Mouse (Mus musculus): ENCODE measurements at regions not wholly inside any gene's neighbourhood (a gene's known extent, or its start where the extent isn't known, plus 50 kb on each side); places are given as distances from the start of the nearest gene placed in this dataset.

DNA sequence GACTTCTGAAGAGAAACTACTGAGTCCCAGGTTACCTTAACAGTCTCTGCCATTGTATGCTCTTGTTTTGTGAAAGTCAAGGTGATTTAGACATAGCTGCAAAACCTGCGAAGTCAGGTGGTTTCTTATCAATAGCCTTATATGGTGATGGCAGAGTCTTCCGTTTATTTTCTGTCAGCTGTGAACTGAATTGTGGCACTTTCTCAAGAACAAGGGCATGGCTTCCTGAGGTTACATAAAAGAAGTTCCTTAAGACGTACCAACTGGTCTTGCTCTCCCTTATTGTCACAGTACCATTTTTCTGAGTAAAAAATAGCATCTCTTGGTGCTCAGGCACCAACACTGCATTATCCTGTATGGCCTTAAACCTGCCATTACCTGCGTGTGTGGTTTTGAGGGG is 959.6 kb downstream of the Gsdmc2 start:
- no peak for DNase-seq (ENCODE audit: low read depth, low spot score)
- Histone ChIP-seq H3K9me3 (ENCODE audit: control insufficient read depth, insufficient read depth, low read depth, low read length) (no peaks in the 10 kb centered on the region), H3K36me3 (ENCODE audit: control insufficient read depth, insufficient read depth, low read length, poor library complexity, severe bottlenecking) (no peaks in the 10 kb centered on the region), H3K9ac (ENCODE audit: insufficient read depth, low read depth, low read length, poor library complexity, severe bottlenecking) (no peak overlapping the region), H3K4me1 (ENCODE audit: control insufficient read depth in 2 of 2, insufficient read depth in 2 of 2, low read length in 2 of 2, poor library complexity in 1 of 2) (no peaks in the 10 kb centered on the region), H3K4me3 (ENCODE audit: insufficient read depth in 1 of 2, low read depth in 1 of 2, low read length in 2 of 2, poor library complexity in 1 of 2, severe bottlenecking in 1 of 2) (no peak overlapping the region), H3K27ac (ENCODE audit: insufficient read depth, low read depth, low read length, poor library complexity, severe bottlenecking) (no peak overlapping the region)
- TF ChIP-seq ZNF384 (IDR thresholded peaks at IDR 0.05; ENCODE audit: low read depth, low read length) (no peak), ZC3H11A (IDR thresholded peaks at IDR 0.05; ENCODE audit: borderline replicate concordance, low read depth, low read length) (no peak), MAFK (IDR thresholded peaks at IDR 0.05; ENCODE audit: insufficient read depth, low read depth, low read length) (no peak), CHD2 (IDR thresholded peaks at IDR 0.05; ENCODE audit: low read depth, low read length) (no peak), HCFC1 (IDR thresholded peaks at IDR 0.05; ENCODE audit: borderline replicate concordance, insufficient read depth, low read length) (no peak)
- in situ Hi-C loops (cut with MboI; ENCODE audit: low sequenced_read_pairs in 2 of 2, unreplicated experiment in 2 of 2): no loop called here

DNA sequence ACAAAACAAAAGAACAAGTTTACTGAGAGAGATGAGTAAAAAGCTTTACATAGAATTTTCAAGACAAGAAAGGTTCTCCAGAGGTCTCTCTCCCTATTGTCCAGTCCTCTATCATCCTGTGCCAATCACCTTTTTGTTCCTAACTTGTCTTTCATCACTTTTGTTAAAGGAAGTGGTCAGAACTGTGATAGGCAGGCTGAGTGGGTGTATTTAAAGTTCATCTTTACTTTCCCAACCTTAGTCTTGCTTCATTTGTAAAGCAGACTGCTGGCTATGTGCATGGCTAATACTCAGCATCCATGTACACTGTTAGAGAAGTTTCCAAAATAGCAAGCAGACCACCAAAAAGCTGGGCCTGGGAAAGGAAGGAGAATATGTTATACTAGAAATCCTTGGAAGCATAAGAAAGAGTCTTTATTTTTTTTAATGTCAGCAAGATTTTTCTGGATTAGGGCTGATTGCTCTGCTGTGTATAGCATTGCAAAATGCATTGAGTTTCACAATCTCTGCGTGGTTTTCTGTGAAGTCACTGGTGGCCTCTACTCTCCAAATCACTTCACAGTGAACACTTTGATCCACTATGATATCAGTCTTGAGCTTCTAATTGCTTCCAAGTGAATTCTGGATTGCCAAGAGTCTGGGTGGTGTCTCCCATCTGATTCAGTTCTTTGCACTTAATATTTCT is 973.8 kb downstream of the Gsdmc2 start:
- no peaks in the 10 kb centered on the region for H3K36me3 ChIP-seq (ENCODE audit: control insufficient read depth, insufficient read depth, low read length, poor library complexity, severe bottlenecking)
- no peaks in the 10 kb centered on the region for H3K4me1 ChIP-seq (ENCODE audit: control insufficient read depth in 2 of 2, insufficient read depth in 2 of 2, low read length in 2 of 2, poor library complexity in 1 of 2)
- no peak overlapping the region for H3K27ac ChIP-seq (ENCODE audit: insufficient read depth, low read depth, low read length, poor library complexity, severe bottlenecking)
- no peak for DNase-seq (ENCODE audit: low read depth, low spot score)
- in situ Hi-C loops (cut with MboI; ENCODE audit: low sequenced_read_pairs in 2 of 2, unreplicated experiment in 2 of 2): no loop called here
- no peak for TF ChIP-seq ZNF384 (IDR thresholded peaks at IDR 0.05; ENCODE audit: low read depth, low read length)
- no peak for TF ChIP-seq ZC3H11A (IDR thresholded peaks at IDR 0.05; ENCODE audit: borderline replicate concordance, low read depth, low read length)
- H3K9ac ChIP-seq (ENCODE audit: insufficient read depth, low read depth, low read length, poor library complexity, severe bottlenecking): no peak overlapping the region
- no peaks in the 10 kb centered on the region for H3K9me3 ChIP-seq (ENCODE audit: control insufficient read depth, insufficient read depth, low read depth, low read length)
- H3K4me3 ChIP-seq (ENCODE audit: insufficient read depth in 1 of 2, low read depth in 1 of 2, low read length in 2 of 2, poor library complexity in 1 of 2, severe bottlenecking in 1 of 2): no peak overlapping the region

DNA sequence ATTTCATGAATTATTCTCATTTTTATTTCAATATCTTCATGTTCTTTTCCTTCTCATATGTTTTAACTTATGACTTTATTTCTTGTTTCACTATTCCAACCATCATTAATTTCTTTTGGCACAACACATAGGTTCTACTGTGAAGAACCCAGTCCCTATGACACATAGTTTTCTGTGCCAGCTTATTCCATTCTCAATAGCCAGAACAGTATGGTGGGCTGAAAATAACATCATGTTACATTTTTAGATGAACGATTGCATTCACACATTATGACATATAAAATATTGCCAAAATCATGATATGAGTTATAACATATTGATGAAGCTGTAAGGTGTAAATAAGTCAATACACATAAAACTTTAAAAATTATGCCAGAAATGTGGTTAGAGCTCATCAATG is 982.4 kb downstream of the Gsdmc2 start:
- H3K27ac ChIP-seq (ENCODE audit: insufficient read depth, low read depth, low read length, poor library complexity, severe bottlenecking): no peak overlapping the region
- no peak overlapping the region for H3K4me3 ChIP-seq (ENCODE audit: insufficient read depth in 1 of 2, low read depth in 1 of 2, low read length in 2 of 2, poor library complexity in 1 of 2, severe bottlenecking in 1 of 2)
- no peaks in the 10 kb centered on the region for H3K36me3 ChIP-seq (ENCODE audit: control insufficient read depth, insufficient read depth, low read length, poor library complexity, severe bottlenecking)
- H3K4me1 ChIP-seq (ENCODE audit: control insufficient read depth in 2 of 2, insufficient read depth in 2 of 2, low read length in 2 of 2, poor library complexity in 1 of 2): no peaks in the 10 kb centered on the region
- no peak for DNase-seq (ENCODE audit: low read depth, low spot score)
- no peak for TF ChIP-seq ZC3H11A (IDR thresholded peaks at IDR 0.05; ENCODE audit: borderline replicate concordance, low read depth, low read length)
- TF ChIP-seq CHD2 (IDR thresholded peaks at IDR 0.05; ENCODE audit: low read depth, low read length): no peak
- no peak for TF ChIP-seq MAFK (IDR thresholded peaks at IDR 0.05; ENCODE audit: insufficient read depth, low read depth, low read length)
- TF ChIP-seq HCFC1 (IDR thresholded peaks at IDR 0.05; ENCODE audit: borderline replicate concordance, insufficient read depth, low read length): no peak
- no peak for TF ChIP-seq ZNF384 (IDR thresholded peaks at IDR 0.05; ENCODE audit: low read depth, low read length)
- no peak overlapping the region for H3K9ac ChIP-seq (ENCODE audit: insufficient read depth, low read depth, low read length, poor library complexity, severe bottlenecking)
- in situ Hi-C loops (cut with MboI; ENCODE audit: low sequenced_read_pairs in 2 of 2, unreplicated experiment in 2 of 2): no loop called here
- no peaks in the 10 kb centered on the region for H3K9me3 ChIP-seq (ENCODE audit: control insufficient read depth, insufficient read depth, low read depth, low read length)

DNA sequence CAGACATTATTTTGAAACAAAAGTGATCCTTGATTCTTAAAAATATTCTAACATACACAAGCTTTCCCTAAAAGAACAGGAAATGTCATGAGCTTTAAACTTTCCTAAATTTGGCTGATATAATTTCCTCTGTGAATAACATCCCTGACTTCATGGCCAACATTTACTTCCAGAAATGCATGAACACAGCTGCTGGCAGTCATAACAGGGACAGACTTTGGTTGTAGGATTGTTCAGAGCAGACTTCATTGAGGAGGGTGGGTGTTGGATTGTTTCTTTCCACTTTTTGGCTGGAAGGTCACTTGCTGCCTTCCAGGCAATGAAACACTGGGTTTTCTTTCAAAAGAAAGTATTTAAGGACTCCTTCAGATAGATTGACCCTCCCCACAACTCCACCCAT is 983.6 kb downstream of the Gsdmc2 start:
- Histone ChIP-seq H3K9me3 (ENCODE audit: control insufficient read depth, insufficient read depth, low read depth, low read length) (no peaks in the 10 kb centered on the region), H3K27ac (ENCODE audit: insufficient read depth, low read depth, low read length, poor library complexity, severe bottlenecking) (no peak overlapping the region), H3K36me3 (ENCODE audit: control insufficient read depth, insufficient read depth, low read length, poor library complexity, severe bottlenecking) (no peaks in the 10 kb centered on the region), H3K4me3 (ENCODE audit: insufficient read depth in 1 of 2, low read depth in 1 of 2, low read length in 2 of 2, poor library complexity in 1 of 2, severe bottlenecking in 1 of 2) (no peak overlapping the region), H3K4me1 (ENCODE audit: control insufficient read depth in 2 of 2, insufficient read depth in 2 of 2, low read length in 2 of 2, poor library complexity in 1 of 2) (no peaks in the 10 kb centered on the region), H3K9ac (ENCODE audit: insufficient read depth, low read depth, low read length, poor library complexity, severe bottlenecking) (no peak overlapping the region)
- TF ChIP-seq HCFC1 (IDR thresholded peaks at IDR 0.05; ENCODE audit: borderline replicate concordance, insufficient read depth, low read length): no peak
- TF ChIP-seq CHD2 (IDR thresholded peaks at IDR 0.05; ENCODE audit: low read depth, low read length): no peak
- TF ChIP-seq ZNF384 (IDR thresholded peaks at IDR 0.05; ENCODE audit: low read depth, low read length): no peak
- no peak for TF ChIP-seq ZC3H11A (IDR thresholded peaks at IDR 0.05; ENCODE audit: borderline replicate concordance, low read depth, low read length)
- no peak for TF ChIP-seq MAFK (IDR thresholded peaks at IDR 0.05; ENCODE audit: insufficient read depth, low read depth, low read length)
- DNase-seq (ENCODE audit: low read depth, low spot score): no peak
- in situ Hi-C loops (cut with MboI; ENCODE audit: low sequenced_read_pairs in 2 of 2, unreplicated experiment in 2 of 2): no loop called here

DNA sequence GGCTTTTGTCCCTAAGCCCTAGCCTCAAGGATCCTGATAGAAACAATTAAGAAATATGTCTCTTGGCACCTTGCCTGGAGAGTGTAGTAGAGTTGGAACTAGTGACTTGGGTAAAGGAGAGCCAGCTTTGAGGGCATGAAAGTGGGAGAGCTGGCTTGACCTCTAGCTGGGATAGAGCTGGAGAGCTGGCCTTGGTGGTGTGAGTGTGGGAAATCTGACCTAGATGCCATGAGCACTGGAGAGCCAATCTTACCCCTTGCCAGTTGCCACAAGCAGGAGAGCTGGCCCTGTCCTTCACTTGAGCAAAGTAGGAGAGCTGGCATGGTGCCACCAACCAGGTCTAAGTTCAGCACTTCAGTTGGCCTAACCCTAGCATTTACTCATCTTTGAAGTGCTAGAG is 995.7 kb downstream of the Gsdmc2 start:
- H3K4me1 ChIP-seq (ENCODE audit: control insufficient read depth in 2 of 2, insufficient read depth in 2 of 2, low read length in 2 of 2, poor library complexity in 1 of 2): no peaks in the 10 kb centered on the region
- TF ChIP-seq CHD2 (IDR thresholded peaks at IDR 0.05; ENCODE audit: low read depth, low read length) (no peak), ZNF384 (IDR thresholded peaks at IDR 0.05; ENCODE audit: low read depth, low read length) (no peak), MAFK (IDR thresholded peaks at IDR 0.05; ENCODE audit: insufficient read depth, low read depth, low read length) (no peak), HCFC1 (IDR thresholded peaks at IDR 0.05; ENCODE audit: borderline replicate concordance, insufficient read depth, low read length) (no peak), ZC3H11A (IDR thresholded peaks at IDR 0.05; ENCODE audit: borderline replicate concordance, low read depth, low read length) (no peak)
- no peak overlapping the region for H3K9ac ChIP-seq (ENCODE audit: insufficient read depth, low read depth, low read length, poor library complexity, severe bottlenecking)
- in situ Hi-C loops (cut with MboI; ENCODE audit: low sequenced_read_pairs in 2 of 2, unreplicated experiment in 2 of 2): no loop called here
- H3K9me3 ChIP-seq (ENCODE audit: control insufficient read depth, insufficient read depth, low read depth, low read length): no peaks in the 10 kb centered on the region
- no peak overlapping the region for H3K27ac ChIP-seq (ENCODE audit: insufficient read depth, low read depth, low read length, poor library complexity, severe bottlenecking)
- H3K36me3 ChIP-seq (ENCODE audit: control insufficient read depth, insufficient read depth, low read length, poor library complexity, severe bottlenecking): no peaks in the 10 kb centered on the region
- DNase-seq (ENCODE audit: low read depth, low spot score): no peak
- no peak overlapping the region for H3K4me3 ChIP-seq (ENCODE audit: insufficient read depth in 1 of 2, low read depth in 1 of 2, low read length in 2 of 2, poor library complexity in 1 of 2, severe bottlenecking in 1 of 2)

Data from ES-E14 (cell line).